Mouse (Mus musculus) right cerebral cortex, adult 18-20 months (tissue): Measurements from ENCODE around the gene Poc5.

ENCODE experiments used
- DNase-seq: peaks from one replicate; pipeline ENCODE4 v3.0.0; 2022; ENCODE audit warnings: mixed read lengths

Gene Poc5

DNA sequence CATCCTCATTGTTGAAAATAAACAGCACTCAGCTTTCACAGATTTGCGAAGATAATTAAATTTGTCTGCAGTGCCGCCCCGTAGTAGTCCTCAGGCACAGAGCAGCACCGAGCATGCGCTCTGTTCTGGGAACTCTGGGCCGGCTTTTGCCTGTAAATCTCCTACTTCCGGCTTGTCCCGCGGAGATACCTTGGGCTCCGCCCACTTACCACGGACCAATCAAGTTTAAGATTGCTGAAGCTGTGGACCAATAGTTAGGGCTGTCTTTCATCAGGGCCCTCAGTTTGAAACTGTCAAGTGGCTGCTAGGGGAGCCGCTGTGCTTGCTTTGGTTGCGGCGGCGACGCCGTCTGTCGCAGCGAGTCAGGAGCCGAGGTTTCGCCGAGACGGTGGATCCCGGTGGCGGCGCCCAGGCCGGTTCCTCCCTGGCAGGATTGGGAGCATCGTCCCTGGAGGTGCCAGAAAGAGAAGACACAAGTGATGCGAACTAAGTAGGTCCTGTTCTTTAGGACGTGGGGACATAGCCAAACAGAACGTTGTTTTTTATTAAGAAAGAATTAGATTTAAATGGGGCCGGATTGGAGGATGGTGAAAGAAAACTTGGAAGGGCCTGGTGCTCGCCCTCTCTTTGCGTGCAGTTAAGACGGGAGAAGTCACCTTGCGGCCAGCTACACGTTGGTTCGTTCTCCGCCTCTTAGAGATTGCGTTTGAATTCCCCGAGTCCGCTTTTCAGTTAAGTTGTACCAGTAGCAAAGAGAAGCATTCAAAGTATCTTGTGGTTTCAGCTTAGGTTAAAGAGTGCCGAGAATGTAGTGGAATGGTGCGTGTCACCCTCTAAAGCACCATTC, at the start of gene Poc5:
Gene Poc5 (plus strand): TSS at position 253 of the 847 bp plus-strand sequence.
- peak; percentile 99 for DNase-seq

DNA sequence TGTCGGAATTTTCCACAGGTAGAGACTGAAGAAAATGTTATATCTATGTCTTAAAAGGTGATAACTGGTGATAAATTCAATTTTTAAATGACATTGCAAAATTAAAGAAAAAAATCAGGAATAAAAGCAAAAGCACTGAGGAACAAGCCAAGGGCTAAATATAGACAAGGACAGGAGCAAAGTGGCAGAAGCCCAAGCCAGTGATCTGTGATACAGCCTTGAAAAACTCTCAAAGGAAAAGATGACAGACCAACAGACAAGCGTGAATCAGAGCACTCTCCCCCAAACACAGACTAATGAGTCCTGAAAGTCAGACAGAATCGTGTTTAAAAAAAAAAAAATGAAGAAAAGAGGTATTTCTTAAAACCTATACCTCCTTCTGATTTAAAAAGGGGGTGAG, 46.6 kb upstream of the Poc5 start:
- no peak for DNase-seq

DNA sequence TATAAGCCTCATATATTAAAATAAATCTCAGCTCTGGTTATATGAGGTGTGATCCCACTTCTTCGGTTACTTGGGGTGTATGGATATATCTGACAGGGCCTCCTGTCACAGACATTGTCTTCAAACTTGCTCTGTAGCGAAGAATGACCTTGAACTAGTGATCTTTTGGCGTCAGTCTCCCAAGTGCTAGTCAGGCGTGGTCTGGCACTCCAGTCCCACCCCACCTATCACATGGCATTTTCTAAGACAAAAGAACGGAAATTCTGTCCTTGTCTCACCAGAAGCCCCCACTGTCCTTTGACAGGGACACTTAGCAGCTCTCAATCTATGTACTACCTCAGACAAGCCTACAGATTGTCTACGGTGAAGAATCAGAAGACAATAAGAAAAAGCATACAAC, 43.3 kb upstream of the Poc5 start:
- DNase-seq, result no peak

DNA sequence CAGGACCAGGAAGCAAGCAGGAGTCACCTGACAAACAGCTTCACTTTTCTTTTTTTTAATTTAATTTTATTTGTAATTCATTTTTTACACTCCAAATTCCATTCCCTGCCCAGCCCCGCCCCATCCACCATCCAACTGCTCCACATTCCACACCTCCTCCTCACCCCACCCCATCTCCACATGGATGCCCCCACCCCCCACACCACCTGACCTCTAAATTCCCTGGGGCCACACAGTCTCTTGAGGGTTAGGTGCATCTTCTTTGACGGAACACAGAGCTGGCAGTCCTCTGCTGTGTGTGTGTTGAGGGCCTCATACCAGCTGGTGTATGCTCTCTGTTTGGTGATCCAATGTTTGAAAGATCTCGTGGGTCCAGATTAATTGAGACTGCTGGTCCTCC, 41.5 kb upstream of the Poc5 start:
- DNase-seq, result no peak

DNA sequence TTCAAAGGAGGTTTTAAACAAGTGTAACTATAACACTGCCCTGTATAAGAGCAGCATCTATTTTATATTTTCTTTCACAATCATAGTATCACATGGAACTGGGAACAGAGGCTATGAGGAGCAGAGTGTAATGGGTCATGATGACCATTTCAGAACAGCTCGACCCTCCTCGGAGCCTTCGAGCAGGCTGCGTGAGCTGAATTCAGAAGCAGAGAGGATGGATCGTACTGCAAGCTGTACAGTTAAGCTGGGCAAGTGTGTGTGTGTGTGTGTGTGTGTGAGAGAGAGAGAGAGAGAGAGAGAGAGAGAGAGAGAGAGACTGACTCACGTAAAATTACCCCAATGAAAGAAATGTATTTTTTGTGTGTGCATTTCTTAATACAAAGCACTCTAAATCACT, 37.9 kb upstream of the Poc5 start:
- no peak for DNase-seq

DNA sequence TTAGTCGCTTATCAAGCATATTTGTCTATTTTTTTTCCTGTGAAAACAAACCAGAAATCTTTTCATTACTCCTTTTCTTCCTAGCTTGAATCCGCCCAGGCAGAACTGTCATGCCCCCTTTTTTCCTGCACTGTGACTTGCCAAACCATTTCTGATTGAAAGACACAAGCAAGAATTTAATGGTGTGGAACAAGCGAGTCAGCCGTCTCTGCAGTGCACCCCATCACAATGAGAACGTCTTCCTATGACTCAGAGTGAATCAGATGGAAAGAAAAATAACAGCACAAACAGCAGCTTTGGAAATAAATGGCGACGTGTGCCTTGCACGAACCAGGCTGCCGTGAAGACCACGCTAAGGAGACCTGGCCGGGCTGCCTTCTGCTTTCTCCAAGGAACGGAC, 36.8 kb upstream of the Poc5 start:
- peak; percentile 6 for DNase-seq

DNA sequence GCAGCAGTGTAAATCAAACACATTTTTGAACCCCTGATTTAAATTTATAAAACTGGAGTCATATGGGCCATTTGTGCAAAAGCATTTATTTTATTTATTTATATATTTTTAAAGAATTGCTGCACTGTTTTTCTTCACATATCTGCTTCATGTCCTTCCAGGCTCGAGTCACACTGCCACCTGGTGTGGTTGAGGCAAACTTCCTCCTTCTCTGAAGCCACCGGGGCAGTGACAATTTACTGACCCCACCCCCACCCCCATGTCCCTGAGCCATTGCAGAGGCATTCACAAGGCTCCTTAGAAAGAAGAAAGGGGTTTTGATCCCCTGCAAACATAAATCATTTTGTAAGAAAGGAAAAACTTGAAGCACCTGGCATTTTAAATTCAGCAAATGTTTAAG, 12.6 kb upstream of the Poc5 start:
- DNase-seq, result no peak

DNA sequence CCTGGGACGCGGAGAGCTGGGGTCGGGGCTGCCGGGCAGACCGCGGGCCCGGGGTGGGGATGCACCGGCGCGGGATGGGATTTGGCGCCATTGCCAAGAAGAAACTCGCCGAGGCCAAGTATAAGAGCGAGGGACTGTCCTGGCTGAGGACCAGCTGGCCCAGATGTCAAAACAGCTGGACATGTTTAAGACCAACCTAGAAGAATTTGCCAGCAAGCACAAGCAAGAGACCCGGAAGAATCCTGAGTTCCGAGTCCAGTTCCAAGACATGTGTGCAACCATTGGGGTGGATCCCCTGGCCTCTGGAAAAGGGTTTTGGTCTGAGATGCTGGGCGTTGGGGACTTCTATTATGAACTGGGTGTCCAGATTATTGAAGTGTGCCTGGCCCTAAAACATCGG, 11.2 kb upstream of the Poc5 start:
- DNase-seq, result no peak

DNA sequence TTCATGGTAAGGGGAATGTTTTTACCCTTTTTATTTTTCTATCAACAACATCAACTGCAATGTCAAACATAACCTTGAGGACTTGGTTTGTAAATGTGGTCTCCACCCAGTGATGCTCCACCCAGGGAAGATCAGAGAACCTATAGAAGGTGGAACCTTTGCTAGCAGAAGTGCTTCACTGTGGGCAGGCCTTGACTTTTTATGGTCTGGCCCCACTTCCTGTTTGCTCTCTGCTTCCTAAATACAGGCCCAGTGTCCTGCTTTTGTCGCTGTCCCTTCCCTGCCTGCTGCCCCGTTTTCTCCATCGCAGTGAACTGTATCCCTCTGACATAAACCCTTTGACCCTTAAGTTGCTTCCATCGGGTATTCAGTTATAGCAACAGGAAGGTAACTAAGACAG, 10.2 kb upstream of the Poc5 start:
- DNase-seq, result no peak

DNA sequence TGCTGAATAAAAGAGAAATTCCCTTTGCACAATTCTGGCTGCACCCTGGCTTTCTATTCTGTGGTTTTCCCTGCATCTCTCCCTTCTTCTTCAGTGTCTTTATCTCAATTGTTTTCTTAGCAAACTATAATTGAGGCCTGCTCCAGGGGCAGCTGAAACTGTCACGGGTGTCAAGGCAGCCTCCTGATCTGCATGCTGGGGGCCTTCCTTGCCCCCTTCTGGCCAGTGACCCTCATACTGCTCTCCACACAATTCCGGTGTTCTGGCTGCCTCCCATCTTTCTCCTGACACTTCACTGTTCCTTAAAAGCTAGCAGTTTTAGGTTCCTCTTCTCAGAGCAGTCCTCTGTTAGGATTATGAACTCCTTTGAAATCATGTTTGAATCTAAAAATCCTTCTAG, 1.2 kb downstream of the Poc5 start:
- no peak for DNase-seq

DNA sequence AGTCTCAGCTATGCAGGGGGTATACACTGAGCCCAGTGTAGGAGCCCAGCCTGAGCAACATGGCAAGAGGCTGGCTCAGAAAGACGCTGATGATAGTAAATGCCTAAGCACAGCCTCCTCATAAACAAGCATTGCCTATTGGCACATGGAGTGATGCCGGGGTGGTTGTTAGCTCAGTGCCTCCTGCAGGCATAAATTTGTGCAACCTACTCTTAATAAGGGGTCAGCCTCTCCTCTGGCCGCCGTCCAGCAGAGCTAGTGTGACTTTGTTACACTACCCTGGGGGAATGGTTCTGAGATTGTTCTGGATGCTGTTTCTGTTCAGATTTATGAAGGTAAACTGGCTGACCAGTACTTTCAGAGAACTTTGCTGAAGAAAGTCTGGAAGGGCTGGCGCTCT, 13.2 kb downstream of the Poc5 start:
- DNase-seq, result no peak

DNA sequence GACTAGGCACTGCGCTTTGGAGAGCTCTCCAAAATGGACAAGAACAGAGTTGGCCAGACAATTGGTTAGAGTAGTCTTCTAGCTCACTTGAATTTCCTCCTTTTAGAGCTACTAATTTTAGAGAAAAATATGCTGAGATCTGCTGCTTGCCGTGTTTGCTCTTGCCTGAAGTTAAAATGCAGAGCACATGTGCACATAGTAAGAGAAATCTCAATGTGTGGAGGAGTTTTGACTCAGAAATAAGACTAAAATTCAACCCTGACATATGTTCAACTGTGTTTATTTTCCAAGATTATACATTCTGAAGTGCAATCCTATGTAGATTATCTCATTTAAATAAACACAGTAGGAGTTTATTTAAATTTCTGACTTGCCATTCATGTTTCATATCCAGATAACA, 17.4 kb downstream of the Poc5 start:
- peak; percentile 21 for DNase-seq

DNA sequence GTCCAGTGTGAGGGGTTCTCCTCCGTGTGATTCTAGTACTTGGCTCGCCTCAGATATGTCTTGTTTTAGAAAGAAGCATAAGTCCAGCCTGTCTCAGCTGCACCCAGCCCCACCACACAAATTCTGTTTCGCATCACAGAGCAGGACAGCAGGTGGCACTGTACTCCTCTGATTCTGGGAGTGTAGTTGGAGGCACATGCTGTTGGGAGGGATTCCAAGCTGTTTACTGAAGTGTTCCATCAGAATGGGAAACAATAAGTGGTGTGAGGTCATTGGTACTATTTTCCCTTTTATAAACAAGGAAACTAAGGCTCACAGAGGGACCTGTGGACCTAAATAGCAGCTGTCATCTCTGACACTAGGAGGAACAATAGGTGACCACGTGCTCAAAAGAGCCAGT, 18.9 kb downstream of the Poc5 start:
- DNase-seq, result peak; percentile 17

DNA sequence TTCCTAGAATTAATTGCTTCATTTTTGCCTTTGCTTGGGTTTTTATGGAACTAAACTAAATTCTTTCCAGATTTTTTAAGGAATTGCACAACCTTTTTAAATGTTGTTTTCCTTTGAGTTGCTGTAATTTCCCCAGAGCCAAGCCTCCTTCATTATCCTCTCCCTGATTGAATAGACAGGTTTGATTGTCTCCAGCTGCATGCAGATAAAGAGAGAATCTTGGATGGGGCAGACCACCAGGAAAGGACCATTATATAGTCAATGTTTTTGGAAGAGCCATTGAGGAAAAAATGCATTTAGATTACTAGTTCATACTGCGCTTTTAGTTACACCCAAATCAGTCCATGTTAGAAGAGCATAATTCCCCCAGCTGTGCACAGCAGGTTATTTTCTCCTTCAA, 20.7 kb downstream of the Poc5 start:
- no peak for DNase-seq

DNA sequence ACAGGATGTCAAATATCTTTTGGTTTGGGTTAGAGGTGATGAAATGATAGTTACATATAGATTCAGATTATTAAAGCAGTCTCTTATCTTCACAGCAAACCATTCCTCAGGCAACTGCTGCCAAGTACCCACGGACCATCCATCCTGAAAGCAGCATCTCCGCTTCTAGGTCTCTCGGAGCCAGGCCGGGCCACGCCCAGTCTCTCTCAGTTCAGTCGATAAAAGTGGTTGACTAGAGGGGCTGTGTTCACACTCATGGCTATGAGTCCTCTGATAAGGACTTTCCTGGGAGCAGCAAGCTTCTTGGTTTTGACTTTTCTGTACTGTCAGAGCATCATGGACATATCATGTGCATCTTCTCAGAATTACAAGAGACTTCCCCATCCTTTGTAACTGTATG, 26.3 kb downstream of the Poc5 start:
- DNase-seq, result no peak

DNA sequence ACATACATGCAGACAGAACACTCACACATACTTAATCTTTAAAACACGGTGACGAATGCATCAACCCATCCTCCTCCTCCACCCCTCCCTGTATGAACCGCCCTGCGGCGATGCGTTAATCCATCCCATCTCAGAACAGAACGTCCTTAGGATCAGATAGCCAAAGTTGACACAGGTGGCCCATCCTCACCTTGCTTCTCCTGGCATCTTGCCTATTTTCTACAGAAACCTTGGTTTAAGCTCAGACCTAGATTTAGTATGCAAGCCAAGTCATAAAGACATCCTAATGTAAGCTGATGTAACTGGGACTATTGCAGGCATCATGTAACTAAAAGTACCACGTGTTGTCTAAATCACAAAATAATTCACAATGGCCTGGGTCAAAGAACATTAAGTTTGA, 28.3 kb downstream of the Poc5 start:
- no peak for DNase-seq

DNA sequence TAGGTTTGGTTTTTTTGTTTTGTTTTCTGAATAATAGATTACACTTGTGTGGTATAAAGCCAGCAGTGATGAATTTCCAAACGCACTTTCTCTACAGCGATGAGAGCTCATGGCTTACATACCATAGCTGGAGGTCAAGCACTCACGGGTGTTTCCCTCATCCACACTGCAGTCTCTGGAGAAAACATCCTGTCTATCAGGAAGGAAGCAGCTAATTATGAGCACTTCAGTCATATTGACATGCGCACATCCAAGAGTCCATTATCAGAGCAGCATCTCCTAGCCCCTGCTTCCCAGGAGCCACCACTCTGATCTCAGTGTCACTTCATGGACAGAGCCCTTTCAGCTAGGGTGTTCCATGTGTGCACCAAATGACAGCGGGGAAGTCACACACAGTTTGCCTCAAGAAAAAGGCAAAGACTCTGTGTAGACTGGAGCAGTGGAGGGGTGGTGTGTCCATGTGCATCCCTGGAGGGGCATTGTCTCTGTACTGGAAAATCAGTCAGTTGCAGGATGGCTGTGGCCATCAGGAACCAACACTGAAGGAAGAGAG, 29.2 kb downstream of the Poc5 start:
- DNase-seq, result no peak

DNA sequence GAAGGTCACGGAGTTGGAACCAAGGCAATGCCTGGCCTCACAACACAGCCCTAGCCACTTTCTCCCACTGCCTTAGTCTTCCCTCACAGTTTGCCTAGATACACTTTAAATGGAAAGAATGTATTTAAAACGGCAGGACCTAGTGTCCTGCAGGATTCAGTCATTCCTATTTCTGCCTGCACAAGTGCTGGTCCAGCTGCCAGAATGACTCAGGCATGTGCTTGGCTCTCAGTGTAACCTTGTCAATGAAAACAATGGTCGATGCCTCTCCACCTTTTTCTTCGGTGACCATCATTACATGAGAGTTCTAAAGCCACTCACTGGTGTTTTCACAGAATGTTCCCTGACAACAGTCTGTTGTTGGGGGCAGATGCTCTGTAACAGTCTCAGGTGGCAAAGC, 30.4 kb downstream of the Poc5 start:
- no peak for DNase-seq

DNA sequence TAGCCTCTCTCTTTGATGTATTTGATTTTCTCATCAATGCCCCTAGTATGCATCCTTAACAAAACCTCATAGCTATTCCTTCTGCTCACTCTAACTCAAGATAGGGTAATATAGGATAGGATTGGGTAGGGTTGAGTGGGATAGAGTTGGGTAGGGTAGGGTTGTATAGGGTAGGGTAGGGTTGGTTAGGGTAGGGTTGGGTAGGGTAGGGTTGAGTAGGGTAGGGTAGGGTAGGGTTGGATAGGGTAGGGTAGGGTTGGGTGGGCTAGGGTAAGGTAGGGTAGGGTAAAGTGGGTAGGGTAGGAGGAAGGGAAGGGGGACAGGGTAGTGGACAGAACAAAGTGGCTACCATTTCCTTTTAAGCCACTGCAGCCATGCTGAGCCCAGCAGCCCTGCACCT, 33.1 kb downstream of the Poc5 start:
- DNase-seq, result no peak

DNA sequence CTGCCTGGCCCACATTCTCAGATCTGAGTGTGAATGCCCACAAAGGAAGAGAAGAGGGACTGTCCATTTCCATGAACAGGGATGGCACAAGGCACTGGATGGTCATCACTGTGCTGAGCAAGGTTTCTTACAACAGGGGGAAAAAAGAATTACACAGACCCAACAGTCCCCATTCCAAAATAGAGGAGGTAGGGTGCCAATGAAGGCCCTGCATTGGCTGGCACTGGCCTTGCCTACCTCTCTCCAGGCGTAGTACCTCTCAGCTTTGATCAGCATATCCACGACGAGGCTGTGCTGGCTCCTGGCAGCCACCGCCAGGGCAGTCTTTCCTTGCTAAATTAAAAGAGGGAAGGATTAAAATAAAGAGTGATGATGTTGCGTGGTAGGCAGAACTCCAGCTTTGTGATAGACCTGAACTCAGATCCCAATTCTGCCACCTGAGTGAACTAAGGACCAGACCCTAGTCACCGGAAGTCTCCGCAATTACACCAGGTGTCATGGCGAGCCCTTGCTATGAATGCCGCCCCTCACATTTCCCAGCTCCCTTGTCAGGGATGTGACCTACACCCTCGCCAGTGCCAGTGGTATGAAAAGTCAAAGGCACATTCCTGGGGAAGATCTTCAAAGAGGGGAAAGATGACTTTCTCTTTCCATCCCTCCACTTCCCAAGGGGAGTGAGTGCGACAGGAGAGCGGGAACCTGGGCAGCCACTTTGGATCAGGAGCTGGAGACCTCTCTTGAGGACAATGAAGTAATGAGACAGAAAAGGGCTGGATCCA, 36.6 kb downstream of the Poc5 start:
- no peak for DNase-seq

DNA sequence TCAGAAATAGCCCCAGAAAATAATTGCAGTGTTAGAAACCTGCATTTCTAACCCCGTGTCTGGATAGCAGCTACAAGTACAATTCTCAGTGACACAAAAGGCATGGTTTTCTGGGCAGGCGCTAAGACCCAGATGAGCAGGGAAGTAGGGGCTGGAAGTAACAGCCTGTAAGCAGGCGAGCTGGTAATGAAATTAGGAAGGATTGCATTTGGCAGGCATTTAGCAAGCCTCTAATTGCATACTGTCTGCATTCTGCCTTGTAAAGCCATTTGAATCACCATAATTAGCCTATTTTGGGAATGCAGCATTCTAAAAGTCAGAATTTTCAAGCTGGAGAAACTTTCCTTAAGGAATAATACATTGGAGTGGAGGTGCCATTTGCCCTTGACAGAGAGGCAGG, 38.0 kb downstream of the Poc5 start:
- no peak for DNase-seq

DNA sequence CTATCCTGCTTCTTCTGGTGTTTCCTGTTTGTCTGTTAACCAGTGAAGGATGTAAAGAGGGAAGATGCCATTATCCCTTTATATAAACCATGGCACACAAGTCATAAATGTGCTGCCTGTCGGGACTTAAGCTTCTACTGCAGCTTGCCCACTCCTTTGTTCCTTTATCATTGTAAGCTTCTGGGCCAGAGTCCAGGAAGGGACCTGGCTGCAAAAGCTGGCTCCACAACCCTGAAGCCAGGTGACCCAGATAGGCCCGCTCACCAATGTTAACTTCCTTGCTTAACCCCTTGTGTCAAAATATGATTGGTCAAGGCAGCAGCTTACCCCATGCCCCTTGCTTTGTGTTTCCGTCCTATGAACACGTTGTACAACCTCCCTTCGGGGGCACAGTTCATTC, 40.4 kb downstream of the Poc5 start:
- DNase-seq, result no peak

DNA sequence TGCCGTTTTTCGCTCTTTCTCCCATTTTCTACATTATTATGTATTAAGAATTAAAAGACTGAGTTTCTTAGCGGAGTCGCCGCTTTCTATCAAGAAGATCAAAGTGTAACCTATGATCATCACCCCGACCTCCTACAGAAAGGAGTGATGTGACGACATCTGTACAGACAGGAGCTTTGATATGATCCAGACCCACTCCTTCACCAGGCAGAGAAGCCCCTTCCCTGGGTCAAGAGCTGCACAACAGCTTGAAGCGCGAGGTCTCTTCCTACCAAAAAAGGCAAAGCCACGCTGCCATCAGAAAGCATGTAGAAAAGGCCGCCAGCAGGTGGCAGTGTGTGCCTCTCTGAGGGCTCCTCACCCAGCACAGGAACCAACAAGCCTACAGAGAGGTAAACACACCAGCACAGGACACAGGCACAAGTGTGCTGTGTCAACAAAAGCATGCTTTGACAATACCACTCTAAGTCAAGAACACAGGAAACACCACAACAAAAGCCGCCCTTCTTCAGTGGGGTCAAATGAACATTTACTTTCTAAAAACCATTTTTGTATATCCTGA, 43.6 kb downstream of the Poc5 start:
- peak; percentile 84 for DNase-seq

DNA sequence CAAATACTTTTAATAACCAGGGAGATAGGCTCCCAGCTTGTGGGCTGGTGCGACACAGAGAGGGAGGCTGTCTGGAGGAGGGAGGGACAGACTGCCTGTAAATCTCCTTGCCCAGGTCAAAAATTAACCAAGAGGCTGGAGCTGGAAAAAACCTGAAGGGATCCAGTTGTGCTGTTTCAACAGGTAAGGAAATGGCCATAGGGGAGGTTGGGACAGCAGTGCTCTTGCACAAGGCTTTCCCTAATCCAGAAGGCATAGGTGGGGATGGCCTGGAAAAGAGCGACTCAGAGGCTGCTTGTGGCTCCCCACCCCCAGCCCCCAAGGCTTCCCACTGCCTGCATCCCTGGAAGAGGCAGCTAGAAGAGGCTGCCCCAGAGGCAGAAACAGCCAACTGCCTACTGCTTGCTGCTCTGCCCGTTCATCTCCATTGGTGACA, 44.3 kb downstream of the Poc5 start:
- DNase-seq, result no peak
